Mouse (Mus musculus): Measurements from ENCODE around the gene Tmem30c. TPM values are rescaled to one million over a fixed set of nuclear protein-coding genes. Genes with fewer than 3 reads are reported as not detected.

The Tmem30c gene
- polyA plus RNA-seq (2015; fragmentation: Nextera tagmentation; extraction: Ambion mirVana) = not detected in 2 replicates

DNA sequence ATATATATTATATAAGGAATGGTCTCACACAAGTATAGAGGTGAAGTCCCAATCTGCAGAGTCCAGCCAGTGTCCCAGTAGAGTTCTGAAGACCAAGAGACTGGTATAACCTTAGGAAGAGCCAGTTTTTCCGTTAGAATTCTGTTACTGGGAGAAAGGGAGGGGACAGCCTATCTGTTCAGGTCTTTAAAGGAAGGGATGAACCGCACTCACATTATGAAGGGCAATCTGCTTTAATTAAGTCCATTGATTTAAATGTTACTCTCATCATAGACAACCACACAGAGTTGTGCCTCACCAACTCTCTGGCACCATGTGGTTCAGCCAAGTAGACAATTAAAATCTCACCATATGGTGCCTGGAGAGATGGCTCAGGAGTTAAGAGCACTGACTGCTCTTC, at the start of gene Tmem30c:
Gene Tmem30c, minus strand, starts transcription at position 101 of the 400 bp plus-strand sequence.
- H3K4me3 ChIP-seq (ENCODE audit: low read depth, low read length) = no peak within 1 kb of the TSS
- H3K27ac ChIP-seq (ENCODE audit: low read length) = no peak within 1 kb of the TSS
- no peaks in the 10 kb centered on the region for H3K27me3 ChIP-seq (ENCODE audit: control insufficient read depth, insufficient read depth, low read depth, low read length)
- H3K9ac ChIP-seq (ENCODE audit: low read depth, low read length) = no peak within 1 kb of the TSS
- H3K9me3 ChIP-seq (replicated peaks; ENCODE audit: control insufficient read depth, low read length) = no peaks in the 10 kb centered on the region
- 49% methylated on average over 2 of the region's 2 CpGs for WGBS (ENCODE audit: insufficient replicate concordance)
- no peaks in the 10 kb centered on the region for H3K4me1 ChIP-seq (ENCODE audit: control insufficient read depth, low read depth, low read length)
- no peak for ATAC-seq (ENCODE audit: low read depth)
- no peak within 1 kb of the TSS for H3K4me2 ChIP-seq (ENCODE audit: low read depth, low read length)
- H3K36me3 ChIP-seq (ENCODE audit: control insufficient read depth, insufficient read depth) = no peaks in the 10 kb centered on the region

DNA sequence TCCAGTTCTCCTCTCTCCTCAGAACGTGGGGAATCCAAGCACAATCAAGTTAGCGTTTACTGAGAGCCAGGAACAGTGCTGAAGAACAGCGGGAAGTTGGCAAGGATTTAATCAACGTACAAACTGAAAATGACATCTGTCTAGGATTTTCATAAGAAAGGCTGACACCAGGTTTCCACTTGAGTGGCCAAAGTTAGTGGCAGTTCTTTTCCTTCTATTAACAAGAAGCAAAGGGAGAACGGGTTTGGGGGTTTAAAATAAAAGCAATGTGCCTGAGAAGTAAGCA, 47.9 kb upstream of the Tmem30c start:
- Histone ChIP-seq H3K4me2 (ENCODE audit: low read depth, low read length) (no peak overlapping the region), H3K27ac (ENCODE audit: low read length) (no peak overlapping the region), H3K36me3 (ENCODE audit: control insufficient read depth, insufficient read depth) (no peaks in the 10 kb centered on the region), H3K27me3 (ENCODE audit: control insufficient read depth, insufficient read depth, low read depth, low read length) (no peaks in the 10 kb centered on the region), H3K9ac (ENCODE audit: low read depth, low read length) (no peak overlapping the region), H3K4me1 (ENCODE audit: control insufficient read depth, low read depth, low read length) (no peaks in the 10 kb centered on the region), H3K4me3 (ENCODE audit: low read depth, low read length) (no peak overlapping the region), H3K9me3 (replicated peaks; ENCODE audit: control insufficient read depth, low read length) (no peaks in the 10 kb centered on the region)
- ATAC-seq (ENCODE audit: low read depth) = no peak
- whole genome bisulfite sequencing (ENCODE audit: insufficient replicate concordance) = 61% methylated on average over 5 of the region's 5 CpGs

DNA sequence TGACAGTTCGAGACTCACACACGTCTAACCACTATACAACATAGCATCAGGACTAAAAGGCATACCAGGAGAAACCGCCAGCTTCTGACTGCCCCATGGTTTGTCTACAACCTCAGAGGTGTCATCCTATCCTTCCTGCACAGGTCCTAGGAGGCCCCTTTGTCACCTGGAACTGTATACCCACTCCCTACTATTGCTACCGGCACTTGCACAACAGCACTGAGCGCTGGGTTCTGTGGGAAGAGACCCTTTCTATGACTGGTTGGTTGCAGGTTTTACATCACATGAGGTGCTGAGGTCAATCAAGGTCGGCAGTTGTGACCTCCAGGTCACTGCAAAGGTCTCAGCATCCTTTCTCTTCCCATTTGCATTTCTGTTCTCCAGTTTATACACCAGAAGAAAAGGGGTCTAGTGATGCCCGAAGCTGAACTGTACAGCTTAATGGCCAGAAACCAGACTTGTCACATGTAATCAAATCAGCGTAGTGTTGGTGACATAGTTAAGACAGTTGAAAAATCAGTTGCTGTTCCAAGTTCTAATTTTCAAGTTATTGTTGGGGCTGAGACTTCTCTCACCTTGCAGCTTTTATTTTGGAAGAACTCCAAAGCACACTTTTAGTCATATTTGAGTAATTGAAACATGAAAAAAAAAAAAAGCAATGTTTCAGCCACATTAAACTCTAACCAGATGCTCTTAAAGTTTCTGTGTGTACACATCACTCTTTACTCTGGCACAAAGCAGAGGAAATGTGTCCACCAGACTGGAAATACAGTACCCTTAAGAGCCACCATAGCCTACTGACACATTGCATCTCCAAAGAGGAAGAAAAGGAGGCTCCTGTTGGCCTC, 47.3 kb upstream of the Tmem30c start:
- Histone ChIP-seq H3K9me3 (replicated peaks; ENCODE audit: control insufficient read depth, low read length) (no peaks in the 10 kb centered on the region), H3K4me3 (ENCODE audit: low read depth, low read length) (no peak overlapping the region), H3K4me2 (ENCODE audit: low read depth, low read length) (no peak overlapping the region), H3K9ac (ENCODE audit: low read depth, low read length) (no peak overlapping the region), H3K27ac (ENCODE audit: low read length) (no peak overlapping the region), H3K4me1 (ENCODE audit: control insufficient read depth, low read depth, low read length) (no peaks in the 10 kb centered on the region), H3K27me3 (ENCODE audit: control insufficient read depth, insufficient read depth, low read depth, low read length) (no peaks in the 10 kb centered on the region), H3K36me3 (ENCODE audit: control insufficient read depth, insufficient read depth) (no peaks in the 10 kb centered on the region)
- 68% methylated on average over 8 of the region's 8 CpGs for WGBS (ENCODE audit: insufficient replicate concordance)
- no peak for ATAC-seq (ENCODE audit: low read depth)

DNA sequence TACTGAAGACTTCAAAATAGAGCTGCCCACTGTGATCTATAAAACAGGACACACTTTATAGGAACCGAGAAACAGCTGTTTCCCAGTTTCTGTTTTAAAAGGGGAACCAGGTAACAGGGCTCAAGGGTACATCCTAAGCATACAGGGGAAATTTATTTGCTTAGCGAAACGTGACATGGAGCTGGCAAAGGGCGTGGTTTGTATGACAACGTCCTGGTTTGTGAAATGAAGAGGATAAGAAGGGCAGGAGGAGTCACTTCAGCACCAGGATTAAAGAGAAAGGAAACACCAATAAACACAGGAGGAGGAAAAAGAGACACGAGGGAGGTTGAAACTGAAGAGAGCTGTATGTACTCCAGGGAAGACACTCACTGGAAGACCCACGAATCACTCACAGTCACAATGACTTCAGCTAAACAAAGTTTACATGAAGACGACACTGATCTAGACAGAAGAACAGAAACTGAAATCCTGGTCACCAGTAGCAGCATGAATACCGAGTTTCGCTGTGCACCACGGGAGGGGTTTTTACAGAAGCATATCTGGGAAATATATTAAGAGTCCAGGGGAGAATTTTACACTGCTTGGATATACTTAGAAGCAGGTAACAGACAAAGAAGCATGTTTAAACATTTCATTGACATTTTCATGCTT, 44.2 kb upstream of the Tmem30c start:
- Histone ChIP-seq H3K4me1 (ENCODE audit: control insufficient read depth, low read depth, low read length) (no peaks in the 10 kb centered on the region), H3K27ac (ENCODE audit: low read length) (no peak overlapping the region; the same call in 1 of the 2 replicates), H3K36me3 (ENCODE audit: control insufficient read depth, insufficient read depth) (no peaks in the 10 kb centered on the region), H3K9me3 (replicated peaks; ENCODE audit: control insufficient read depth, low read length) (no peaks in the 10 kb centered on the region), H3K9ac (ENCODE audit: low read depth, low read length) (no peak overlapping the region), H3K27me3 (ENCODE audit: control insufficient read depth, insufficient read depth, low read depth, low read length) (no peaks in the 10 kb centered on the region), H3K4me2 (ENCODE audit: low read depth, low read length) (peak overlapping the region; percentile 20; the same call in 1 of the 2 replicates), H3K4me3 (ENCODE audit: low read depth, low read length) (no peak overlapping the region)
- ATAC-seq (ENCODE audit: low read depth) = no peak
- WGBS (ENCODE audit: insufficient replicate concordance) = 36% methylated on average over 11 of the region's 11 CpGs

DNA sequence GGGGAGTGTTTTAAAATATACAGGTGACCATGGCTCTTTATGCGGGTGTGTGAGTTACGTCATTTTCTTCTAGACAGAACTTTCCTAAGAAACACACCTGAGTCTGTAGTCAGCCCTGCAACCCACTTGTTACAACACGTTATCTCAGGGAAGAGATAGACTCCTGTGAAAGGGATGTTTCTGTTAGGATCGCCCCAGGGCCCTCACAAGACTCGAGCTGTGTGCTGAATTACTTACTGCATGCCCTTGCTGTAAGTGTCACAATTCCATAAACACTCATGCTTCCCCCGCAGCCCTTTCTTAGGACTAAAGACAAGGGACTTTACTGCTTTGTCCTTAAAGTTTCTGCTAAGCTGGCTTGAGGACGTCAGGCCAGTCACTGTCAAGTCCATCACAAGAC, 39.6 kb upstream of the Tmem30c start:
- Histone ChIP-seq H3K27me3 (ENCODE audit: control insufficient read depth, insufficient read depth, low read depth, low read length) (no peaks in the 10 kb centered on the region), H3K4me1 (ENCODE audit: control insufficient read depth, low read depth, low read length) (no peaks in the 10 kb centered on the region), H3K36me3 (ENCODE audit: control insufficient read depth, insufficient read depth) (no peaks in the 10 kb centered on the region), H3K4me3 (ENCODE audit: low read depth, low read length) (no peak overlapping the region), H3K9me3 (replicated peaks; ENCODE audit: control insufficient read depth, low read length) (no peaks in the 10 kb centered on the region), H3K4me2 (ENCODE audit: low read depth, low read length) (no peak overlapping the region), H3K27ac (ENCODE audit: low read length) (no peak overlapping the region), H3K9ac (ENCODE audit: low read depth, low read length) (no peak overlapping the region)
- ATAC-seq (ENCODE audit: low read depth) = no peak
- 62% methylated on average over 7 of the region's 7 CpGs for WGBS (ENCODE audit: insufficient replicate concordance)

DNA sequence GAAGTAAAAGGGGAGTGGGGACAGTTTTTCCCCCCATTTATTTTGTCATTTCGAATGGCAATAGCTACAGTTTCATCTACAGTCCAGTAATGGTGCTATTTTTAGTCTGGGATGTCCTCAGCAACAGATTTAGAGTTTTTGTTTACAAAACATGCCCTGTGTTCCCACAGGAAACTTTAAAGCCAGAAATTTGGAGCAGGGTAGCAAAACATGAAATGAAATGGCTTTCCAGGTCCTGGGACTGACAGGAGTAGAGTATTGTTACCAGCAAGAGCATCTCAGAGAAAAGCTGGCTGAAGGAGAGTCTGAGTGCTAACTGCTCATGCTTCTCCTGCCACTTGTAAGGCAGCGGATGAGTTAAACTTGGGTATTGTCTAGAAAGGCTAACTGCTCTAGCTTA, 37.4 kb upstream of the Tmem30c start:
- no peak overlapping the region for H3K27ac ChIP-seq (ENCODE audit: low read length)
- no peak overlapping the region for H3K4me3 ChIP-seq (ENCODE audit: low read depth, low read length)
- 54% methylated on average over 2 of the region's 2 CpGs for WGBS (ENCODE audit: insufficient replicate concordance)
- no peak overlapping the region for H3K9ac ChIP-seq (ENCODE audit: low read depth, low read length)
- H3K4me2 ChIP-seq (ENCODE audit: low read depth, low read length) = no peak overlapping the region
- no peaks in the 10 kb centered on the region for H3K9me3 ChIP-seq (replicated peaks; ENCODE audit: control insufficient read depth, low read length)
- H3K27me3 ChIP-seq (ENCODE audit: control insufficient read depth, insufficient read depth, low read depth, low read length) = no peaks in the 10 kb centered on the region
- no peaks in the 10 kb centered on the region for H3K4me1 ChIP-seq (ENCODE audit: control insufficient read depth, low read depth, low read length)
- ATAC-seq (ENCODE audit: low read depth) = no peak
- no peaks in the 10 kb centered on the region for H3K36me3 ChIP-seq (ENCODE audit: control insufficient read depth, insufficient read depth)

DNA sequence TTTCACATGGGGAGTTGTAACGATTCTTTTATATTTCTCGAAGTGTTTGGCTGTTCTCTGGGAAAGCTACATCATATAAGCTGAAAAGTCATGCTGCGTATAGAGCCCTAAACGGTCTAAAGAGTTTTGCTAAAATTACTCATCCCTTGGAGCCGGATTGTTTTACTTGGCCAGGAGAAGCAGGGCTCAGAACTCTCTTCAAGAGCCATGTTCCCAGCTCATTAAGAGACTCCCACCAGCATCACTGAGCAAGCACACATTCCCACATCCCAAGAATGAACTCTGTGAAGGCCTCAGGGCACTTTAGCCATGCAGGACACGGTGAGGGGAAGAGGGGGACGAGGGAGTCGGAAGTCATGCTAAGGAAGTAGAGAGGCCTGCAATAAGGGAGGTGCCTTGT, 36.4 kb upstream of the Tmem30c start:
- H3K4me2 ChIP-seq (ENCODE audit: low read depth, low read length) = no peak overlapping the region
- no peak overlapping the region for H3K9ac ChIP-seq (ENCODE audit: low read depth, low read length)
- no peaks in the 10 kb centered on the region for H3K36me3 ChIP-seq (ENCODE audit: control insufficient read depth, insufficient read depth)
- no peak overlapping the region for H3K4me3 ChIP-seq (ENCODE audit: low read depth, low read length)
- WGBS (ENCODE audit: insufficient replicate concordance) = 70% methylated on average over 8 of the region's 8 CpGs
- no peaks in the 10 kb centered on the region for H3K9me3 ChIP-seq (replicated peaks; ENCODE audit: control insufficient read depth, low read length)
- no peaks in the 10 kb centered on the region for H3K4me1 ChIP-seq (ENCODE audit: control insufficient read depth, low read depth, low read length)
- no peaks in the 10 kb centered on the region for H3K27me3 ChIP-seq (ENCODE audit: control insufficient read depth, insufficient read depth, low read depth, low read length)
- H3K27ac ChIP-seq (ENCODE audit: low read length) = no peak overlapping the region
- ATAC-seq (ENCODE audit: low read depth) = no peak

DNA sequence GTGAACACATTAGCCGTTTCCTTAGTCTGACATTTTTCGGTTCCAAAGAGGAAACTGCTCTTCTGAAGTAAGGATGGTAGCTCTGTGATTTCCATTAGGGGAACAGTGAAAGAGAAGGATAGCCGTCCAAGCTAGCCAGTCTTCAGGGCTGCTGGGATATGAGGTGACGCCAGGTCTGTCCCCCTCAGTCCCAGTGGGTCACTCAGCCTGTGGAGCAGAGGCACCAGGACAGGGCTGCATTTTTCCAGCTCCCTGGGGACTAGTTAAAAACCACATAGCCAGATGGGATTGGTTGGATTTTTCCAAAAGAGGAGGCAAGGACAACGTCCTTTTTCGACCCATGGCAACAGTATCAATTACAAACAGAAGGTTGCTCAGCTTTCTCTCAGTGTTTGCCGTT, 34.3 kb upstream of the Tmem30c start:
- Histone ChIP-seq H3K9me3 (replicated peaks; ENCODE audit: control insufficient read depth, low read length) (no peaks in the 10 kb centered on the region), H3K4me1 (ENCODE audit: control insufficient read depth, low read depth, low read length) (no peaks in the 10 kb centered on the region), H3K27me3 (ENCODE audit: control insufficient read depth, insufficient read depth, low read depth, low read length) (no peaks in the 10 kb centered on the region), H3K4me2 (ENCODE audit: low read depth, low read length) (no peak overlapping the region), H3K4me3 (ENCODE audit: low read depth, low read length) (no peak overlapping the region), H3K36me3 (ENCODE audit: control insufficient read depth, insufficient read depth) (no peaks in the 10 kb centered on the region), H3K9ac (ENCODE audit: low read depth, low read length) (no peak overlapping the region), H3K27ac (ENCODE audit: low read length) (no peak overlapping the region)
- no peak for ATAC-seq (ENCODE audit: low read depth)
- 68% methylated on average over 7 of the region's 7 CpGs for WGBS (ENCODE audit: insufficient replicate concordance)

Data from liver, embryonic 16.5 days (tissue).